Mouse (Mus musculus): ENCODE results near the gene Filip1.

Gene Filip1

GRCm38 (mm10) chr9:79784439-79784838 is 228.2 kb downstream of the Filip1 start:
- no peak for DNase-seq (ENCODE audit: low spot score in 2 of 2)

DNA sequence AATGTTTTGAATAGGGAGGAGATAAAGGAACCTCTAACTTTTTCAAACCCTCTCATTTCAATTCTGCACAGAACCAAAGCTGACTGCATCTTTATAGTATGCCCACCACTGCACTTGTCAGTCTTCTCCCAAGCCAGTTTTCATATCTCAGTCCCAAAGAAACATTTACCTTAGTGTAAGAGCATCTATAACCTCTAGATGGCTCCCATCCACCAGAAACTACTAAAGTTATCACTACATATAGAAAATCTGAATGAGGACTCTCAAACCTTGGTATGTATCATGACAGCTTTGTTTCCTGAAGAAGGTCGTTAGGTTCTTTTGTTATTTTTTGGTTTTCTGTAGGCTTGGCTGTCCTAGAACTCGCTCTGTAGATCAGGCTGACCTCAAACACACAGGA is 233.3 kb downstream of the Filip1 start:
- no peak for DNase-seq (ENCODE audit: low spot score in 2 of 2)

GRCm38 (mm10) chr9:79766991-79767545 is 245.6 kb downstream of the Filip1 start:
- no peak for DNase-seq (ENCODE audit: low spot score in 2 of 2)

DNA sequence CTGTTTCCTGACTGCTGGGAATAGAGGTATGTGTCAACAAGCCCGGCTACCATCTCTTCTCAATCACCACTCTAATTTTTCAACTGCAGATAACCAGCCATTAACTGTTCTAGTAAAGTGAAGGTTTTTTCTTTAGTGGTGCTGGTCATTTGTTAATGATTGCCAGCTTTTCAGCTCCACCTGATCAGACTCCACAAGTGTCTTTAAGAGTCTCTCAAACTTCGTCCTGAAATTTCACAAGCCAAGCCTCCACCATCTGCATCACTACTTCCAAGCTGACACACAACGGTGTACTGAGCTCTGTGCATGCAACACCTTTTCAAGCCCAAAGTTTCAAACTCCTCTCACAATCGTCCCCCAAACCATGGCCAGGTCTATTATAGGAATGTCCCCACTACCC is 247.3 kb downstream of the Filip1 start:
- DNase-seq (ENCODE audit: low spot score in 2 of 2): no peak

Data from frontal cortex, postnatal 10 days (tissue).